8 mouse cellular contexts compared by ENCODE assay signal in the genomic region with DNA sequence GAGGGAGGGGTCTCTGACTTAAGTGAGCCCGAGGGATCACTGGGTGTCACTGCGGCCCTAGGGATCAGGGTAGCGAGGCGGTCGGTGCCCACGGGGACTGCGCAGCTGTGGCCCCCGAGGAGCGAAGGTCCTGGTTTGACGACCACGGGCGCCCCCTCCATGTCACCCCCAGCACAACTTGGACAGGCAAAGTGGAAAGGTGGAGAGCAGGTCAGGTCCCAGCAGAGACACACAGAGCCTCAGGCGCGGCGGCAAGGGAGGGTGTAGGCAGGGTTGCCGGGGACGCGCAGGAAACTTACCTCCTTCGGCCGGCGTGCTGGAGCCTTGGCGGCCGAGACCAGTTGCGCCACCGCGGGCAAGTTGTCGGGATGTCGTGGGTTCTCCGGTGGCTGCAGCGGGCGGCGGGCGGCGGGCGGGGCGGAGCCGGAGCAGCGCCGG. TPM values are rescaled to one million over a fixed set of nuclear protein-coding genes. Genes with fewer than 3 reads are reported as not detected.
DNase-seq lines count a peak whose midpoint lies in the region; ATAC-seq and TF ChIP-seq lines count a peak whose summit lies in the region.

A gene (minus strand): TSS at position 407 of the 438 bp plus-strand sequence.

- ATAC-seq in heart, embryonic 12.5 days (ENCODE audit: insufficient number of reproducible peaks, low FRiP score) = peak; percentile 65
- peak; percentile 64 for ATAC-seq in kidney, embryonic 16.5 days (ENCODE audit: low FRiP score, low TSS enrichment)
- peak; percentile 58 for ATAC-seq in liver, embryonic 13.5 days (ENCODE audit: low read depth)

- peaks cover 6% of the 10 kb centered on the region for H3K4me1 ChIP-seq in bone marrow macrophage, adult 2 months (ENCODE audit: control insufficient read depth, insufficient read depth, low read length)
- H3K4me1 ChIP-seq in embryonic fibroblast, embryonic 13.5 days (ENCODE audit: control insufficient read depth, insufficient read depth, low read length) = peaks cover 3% of the 10 kb centered on the region; the same call in 1 of the 2 replicates
- peaks cover 49% of the 10 kb centered on the region for H3K4me1 ChIP-seq in heart, embryonic 12.5 days (replicated peaks)
- peaks cover 32% of the 10 kb centered on the region for H3K4me1 ChIP-seq in kidney, embryonic 16.5 days (ENCODE audit: insufficient read depth, low read length)
- peaks cover 48% of the 10 kb centered on the region for H3K4me1 ChIP-seq in liver, embryonic 13.5 days (replicated peaks)

- peak; percentile 56 for DNase-seq in CD4-positive, CD25-positive, alpha-beta regulatory T cell, adult 2 months (ENCODE audit: low read depth, low spot score)
- peak; percentile 65 for DNase-seq in liver, embryonic 13.5 days
- DNase-seq in neural tube, embryonic 10.5 days (ENCODE audit: extremely low spot score, low spot score) = peak; percentile 69
- peak; percentile 34 for DNase-seq in testis, postnatal 14 days (ENCODE audit: low spot score)

- under 1% methylated on average over 38 of the region's 39 CpGs for WGBS in heart, embryonic 12.5 days
- 0% methylated on average over 21 of the region's 39 CpGs for WGBS in kidney, embryonic 16.5 days
- WGBS in liver, embryonic 13.5 days (ENCODE audit: insufficient replicate concordance) = 1% methylated on average over 36 of the region's 39 CpGs

- TF ChIP-seq CTCF in bone marrow macrophage, adult 2 months (IDR thresholded peaks at IDR 0.05; ENCODE audit: low read depth, low read length) = 0 out of 2 replicates have a peak, but pooled peaks have one; percentile 11
- TF ChIP-seq CTCF in embryonic fibroblast, embryonic 13.5 days (IDR thresholded peaks at IDR 0.05; ENCODE audit: borderline replicate concordance, insufficient read depth, low read length) = no peak

- H3K4me3 ChIP-seq in bone marrow macrophage, adult 2 months (ENCODE audit: insufficient read depth, low read length) = peak within 1 kb of the TSS; percentile 99
- peak within 1 kb of the TSS; percentile 55 for H3K4me3 ChIP-seq in embryonic fibroblast, embryonic 13.5 days (ENCODE audit: insufficient read depth, low read length)
- H3K4me3 ChIP-seq in heart, embryonic 12.5 days = peak within 1 kb of the TSS; percentile 83
- peak within 1 kb of the TSS; percentile 85 for H3K4me3 ChIP-seq in kidney, embryonic 16.5 days (ENCODE audit: low read length)
- peak within 1 kb of the TSS; percentile 90 for H3K4me3 ChIP-seq in liver, embryonic 13.5 days (replicated peaks)

- TF ChIP-seq POLR2A in bone marrow macrophage, adult 2 months (IDR thresholded peaks at IDR 0.05; ENCODE audit: borderline replicate concordance, low read depth, low read length) = no peak
- TF ChIP-seq POLR2A in embryonic fibroblast, embryonic 13.5 days (IDR thresholded peaks at IDR 0.05; ENCODE audit: low read depth, low read length) = no peak

- no peaks in the 10 kb centered on the region for H3K36me3 ChIP-seq in heart, embryonic 12.5 days
- H3K36me3 ChIP-seq in kidney, embryonic 16.5 days (ENCODE audit: insufficient read depth, low read length) = no peaks in the 10 kb centered on the region
- H3K36me3 ChIP-seq in liver, embryonic 13.5 days = no peaks in the 10 kb centered on the region

- H3K4me2 ChIP-seq in heart, embryonic 12.5 days = peak within 1 kb of the TSS; percentile 97
- peak within 1 kb of the TSS; percentile 95 for H3K4me2 ChIP-seq in kidney, embryonic 16.5 days (replicated peaks; ENCODE audit: low read depth, low read length)
- H3K4me2 ChIP-seq in liver, embryonic 13.5 days = peak within 1 kb of the TSS; percentile 94

- H3K9ac ChIP-seq in heart, embryonic 12.5 days = peak within 1 kb of the TSS; percentile 87
- peak within 1 kb of the TSS; percentile 85 for H3K9ac ChIP-seq in kidney, embryonic 16.5 days (replicated peaks; ENCODE audit: low read length)
- H3K9ac ChIP-seq in liver, embryonic 13.5 days = peak within 1 kb of the TSS; percentile 96

- 0 out of 2 replicates have a peak, but pooled peaks cover 3% of the 10 kb centered on the region for H3K9me3 ChIP-seq in heart, embryonic 12.5 days (replicated peaks)
- no peaks in the 10 kb centered on the region for H3K9me3 ChIP-seq in kidney, embryonic 16.5 days (ENCODE audit: low read length)
- H3K9me3 ChIP-seq in liver, embryonic 13.5 days (replicated peaks) = no peaks in the 10 kb centered on the region

- no peaks in the 10 kb centered on the region for H3K27me3 ChIP-seq in heart, embryonic 12.5 days (replicated peaks)
- H3K27me3 ChIP-seq in kidney, embryonic 16.5 days (ENCODE audit: insufficient read depth, low read length) = peaks cover 2% of the 10 kb centered on the region; the same call in 1 of the 2 replicates
- peaks cover 31% of the 10 kb centered on the region for H3K27me3 ChIP-seq in liver, embryonic 13.5 days

- H3K27ac ChIP-seq in bone marrow macrophage, adult 2 months (ENCODE audit: insufficient read depth, low read depth, low read length) = no peak within 1 kb of the TSS
- no peak within 1 kb of the TSS for H3K27ac ChIP-seq in embryonic fibroblast, embryonic 13.5 days (ENCODE audit: insufficient read depth, low read length)
- peak within 1 kb of the TSS; percentile 89 for H3K27ac ChIP-seq in heart, embryonic 12.5 days (ENCODE audit: poor library complexity, severe bottlenecking)
- H3K27ac ChIP-seq in kidney, embryonic 16.5 days (ENCODE audit: low read length) = peak within 1 kb of the TSS; percentile 46; the same call in 1 of the 2 replicates
- peak within 1 kb of the TSS; percentile 94 for H3K27ac ChIP-seq in liver, embryonic 13.5 days

RNA-seq across cellular contexts. Expression of the gene that starts here (rescaled TPM):
- polyA plus RNA-seq in bone marrow macrophage, adult 2 months (2012; ENCODE audit: insufficient read depth, insufficient read length, missing spikeins) = not detected in 2 replicates
- not detected in 2 replicates for polyA plus RNA-seq in embryonic fibroblast, embryonic 13.5 days (2011; ENCODE audit: insufficient read length, low read depth, missing spikeins)
- 8.6 and 9.4 TPM in 2 replicates for polyA plus RNA-seq in heart, embryonic 12.5 days (2016; fragmentation: Nextera tagmentation; extraction: Ambion mirVana)
- 2.1 and 2.2 TPM in 2 replicates for polyA plus RNA-seq in kidney, embryonic 16.5 days (2015; fragmentation: Nextera tagmentation; extraction: Ambion mirVana)
- 8.5 and 10.2 TPM in 2 replicates for polyA plus RNA-seq in liver, embryonic 13.5 days (2015; fragmentation: Nextera tagmentation; extraction: Ambion mirVana)

Comparison
In these comparisons a context has a peak if more than half of its experiments do, and no peak if none do; other contexts are left out.
1. H3K27ac ChIP-seq: peak in heart, embryonic 12.5 days (single experiment), kidney, embryonic 16.5 days (single experiment) and liver, embryonic 13.5 days (single experiment); none in bone marrow macrophage, adult 2 months (single experiment) and embryonic fibroblast, embryonic 13.5 days (single experiment).
2. Peak in every context shown above with its lines, with median percentiles within 50 percentile points of each other: DNase-seq, H3K4me3 ChIP-seq, ATAC-seq, H3K4me2 ChIP-seq and H3K9ac ChIP-seq.